Mouse (Mus musculus) bone marrow macrophage, adult 2 months (primary cell): ENCODE measurements at regions not wholly inside any gene's neighbourhood (a gene's known extent, or its start where the extent isn't known, plus 50 kb on each side); places are given as distances from the start of the nearest gene placed in this dataset.

Source experiments
- CTCF ChIP-seq: IDR thresholded peaks from 2 replicates; pipeline ENCODE4 v1.5.1; 2012; ENCODE audit warnings: low read depth, mild to moderate bottlenecking, low read length, moderate library complexity
- POLR2A ChIP-seq: IDR thresholded peaks from 2 replicates; pipeline ENCODE4 v1.6.1; 2012; ENCODE audit warnings: mild to moderate bottlenecking, low read depth, low read length, borderline replicate concordance

DNA sequence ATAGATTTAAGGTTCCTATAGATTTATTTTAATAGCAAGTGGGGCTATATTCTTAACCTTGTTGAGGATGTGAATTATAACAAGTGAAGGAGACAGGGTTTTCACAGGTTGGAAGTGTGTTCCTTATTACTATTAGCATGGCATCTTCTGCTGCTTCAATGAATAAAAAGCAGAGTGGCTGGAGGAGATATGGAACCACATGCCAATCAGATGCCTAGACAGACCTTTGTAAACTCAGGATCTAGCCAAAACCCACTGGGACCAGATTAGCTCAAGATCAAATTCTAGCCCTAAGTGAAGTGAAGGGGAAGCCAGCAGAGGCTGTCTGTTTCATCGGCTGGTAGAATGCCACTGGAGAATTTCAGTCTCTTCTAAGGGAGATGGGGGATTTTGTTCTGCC is 77.8 kb upstream of the Bmp2 start:
- TF ChIP-seq CTCF: no peak
- no peak for TF ChIP-seq POLR2A
